Mouse (Mus musculus) spleen, adult 2 months (tissue): ENCODE data around the gene Ube2q2.

Experiments
- CTCF ChIP-seq: fragments of 200-500 bp; IDR thresholded peaks from 2 replicates; pipeline ENCODE4 v1.5.1; 2011; ENCODE audit warnings: mild to moderate bottlenecking, inconsistent platforms; ENCODE audit not compliant: insufficient read depth, insufficient read length, insufficient replicate concordance; ENCODE audit errors: extremely low read depth
- POLR2A ChIP-seq: fragments of 200-500 bp; IDR thresholded peaks from 2 replicates; pipeline ENCODE4 v1.6.1; 2011; ENCODE audit warnings: low read depth, low read length, inconsistent platforms

DNA sequence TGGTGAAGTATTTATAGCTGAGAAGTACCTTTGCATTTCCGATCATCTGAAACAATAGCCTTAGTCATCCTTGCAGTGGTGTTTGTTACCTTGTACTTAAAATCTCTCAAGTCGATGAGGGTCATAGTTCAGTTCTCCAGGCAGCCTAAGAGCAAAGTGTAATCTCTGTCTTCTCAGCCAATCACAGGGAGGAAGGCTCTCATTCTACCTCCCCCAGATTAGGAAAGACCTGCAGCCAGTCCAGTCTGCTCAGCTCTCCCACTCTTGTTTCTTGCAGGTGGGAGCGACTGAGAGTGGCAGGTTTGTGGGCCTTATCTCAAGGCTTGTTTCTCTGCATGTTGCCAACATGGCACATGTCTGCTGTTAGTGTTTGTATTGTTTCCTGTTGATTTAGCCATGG, 66.4 kb downstream of the Ube2q2 start:
- TF ChIP-seq CTCF, result no peak
- TF ChIP-seq POLR2A, result no peak
